Comparison of ENCODE assay signal across 8 mouse cellular contexts in genomic region chr10:62601833-62602176, GRCm38 (mm10). TPM values are rescaled to one million over a fixed set of nuclear protein-coding genes. Genes with fewer than 3 reads are reported as not detected.
A peak's percentile ranks its signal among the peaks of the same experiment; 100 is the strongest.
DNase-seq lines count a peak whose midpoint lies in the region; ATAC-seq and TF ChIP-seq lines count a peak whose summit lies in the region.

No protein-coding gene starts in this region.

- WGBS in embryonic facial prominence, embryonic 14.5 days = 1% methylated on average over 23 of the region's 23 CpGs
- under 1% methylated on average over 23 of the region's 23 CpGs for WGBS in intestine, postnatal 0 days
- WGBS in neural tube, embryonic 13.5 days = under 1% methylated on average over 23 of the region's 23 CpGs

- DNase-seq in left cerebral cortex, adult 2 months (ENCODE audit: extremely low spot score in 1 of 2, low spot score in 2 of 2) = no peak
- DNase-seq in left cerebral cortex, postnatal 25 days (ENCODE audit: low spot score in 2 of 2) = no peak
- DNase-seq in embryonic facial prominence, embryonic 14.5 days (ENCODE audit: low spot score) = peak; percentile 9
- no peak for DNase-seq in T-cell, adult 2 months (ENCODE audit: low spot score)
- DNase-seq in gastrocnemius, adult 18-20 months (ENCODE audit: low spot score) = no peak
- no peak for DNase-seq in left cerebral cortex, postnatal 14 days (ENCODE audit: low spot score in 2 of 2)

- no peak for TF ChIP-seq CTCF in left cerebral cortex, adult 2 months (IDR thresholded peaks at IDR 0.05)
- no peak for TF ChIP-seq CTCF in intestine, postnatal 0 days (IDR thresholded peaks at IDR 0.05; ENCODE audit: low read depth)

- H3K9me3 ChIP-seq in embryonic facial prominence, embryonic 14.5 days (ENCODE audit: control insufficient read depth, low read length) = no peaks in the 10 kb centered on the region
- no peaks in the 10 kb centered on the region for H3K9me3 ChIP-seq in intestine, postnatal 0 days (ENCODE audit: control insufficient read depth)
- H3K9me3 ChIP-seq in neural tube, embryonic 13.5 days = no peaks in the 10 kb centered on the region

- peak overlapping the region; percentile 69 for H3K27ac ChIP-seq in left cerebral cortex, adult 2 months
- H3K27ac ChIP-seq in embryonic facial prominence, embryonic 14.5 days (replicated peaks; ENCODE audit: low read depth, low read length) = peak overlapping the region; percentile 74
- peak overlapping the region; percentile 67 for H3K27ac ChIP-seq in intestine, postnatal 0 days (ENCODE audit: low read depth, low read length)
- peak overlapping the region; percentile 77 for H3K27ac ChIP-seq in neural tube, embryonic 13.5 days (replicated peaks)

- peaks cover 4% of the 10 kb centered on the region; the same call in 1 of the 2 replicates for H3K4me1 ChIP-seq in embryonic facial prominence, embryonic 14.5 days (ENCODE audit: control insufficient read depth, insufficient read depth, low read length)
- H3K4me1 ChIP-seq in intestine, postnatal 0 days (replicated peaks; ENCODE audit: control insufficient read depth, insufficient read depth, low read length) = no peaks in the 10 kb centered on the region
- H3K4me1 ChIP-seq in neural tube, embryonic 13.5 days (replicated peaks) = peaks cover 35% of the 10 kb centered on the region

- peak; percentile 76 for ATAC-seq in embryonic facial prominence, embryonic 14.5 days (ENCODE audit: low read depth)
- ATAC-seq in intestine, postnatal 0 days = peak; percentile 74
- peak; percentile 79 for ATAC-seq in neural tube, embryonic 13.5 days (ENCODE audit: low read depth)

- peak overlapping the region; percentile 97 for H3K4me2 ChIP-seq in embryonic facial prominence, embryonic 14.5 days (ENCODE audit: low read depth, low read length)
- peak overlapping the region; percentile 92 for H3K4me2 ChIP-seq in intestine, postnatal 0 days (replicated peaks; ENCODE audit: low read depth)
- peak overlapping the region; percentile 92 for H3K4me2 ChIP-seq in neural tube, embryonic 13.5 days

- peak overlapping the region; percentile 82 for H3K9ac ChIP-seq in embryonic facial prominence, embryonic 14.5 days (ENCODE audit: low read depth, low read length)
- peak overlapping the region; percentile 62 for H3K9ac ChIP-seq in intestine, postnatal 0 days (ENCODE audit: low read depth, low read length)
- H3K9ac ChIP-seq in neural tube, embryonic 13.5 days = peak overlapping the region; percentile 76

- peaks cover 21% of the 10 kb centered on the region for H3K36me3 ChIP-seq in embryonic facial prominence, embryonic 14.5 days (ENCODE audit: control insufficient read depth, insufficient read depth, low read length)
- peaks cover 18% of the 10 kb centered on the region for H3K36me3 ChIP-seq in intestine, postnatal 0 days (ENCODE audit: control insufficient read depth, insufficient read depth)
- peaks cover 19% of the 10 kb centered on the region for H3K36me3 ChIP-seq in neural tube, embryonic 13.5 days

- intact Hi-C loops in left cerebral cortex, adult 2 months (cut with DNase I) = loop anchor here (1.0 kb wide), 1 partner anchor 49 kb away; the partner anchor contains the start of gene Ddx50
- intact Hi-C loops in left cerebral cortex, postnatal 25 days (cut with DNase I) = loop anchor here (1.0 kb wide), 1 partner anchor 24 kb away; the partner anchor contains the start of gene Kif1bp
- intact Hi-C loops in left cerebral cortex, postnatal 14 days (cut with DNase I) = no loop called here

- H3K27me3 ChIP-seq in embryonic facial prominence, embryonic 14.5 days (replicated peaks; ENCODE audit: control insufficient read depth, insufficient read depth, low read length) = no peaks in the 10 kb centered on the region
- H3K27me3 ChIP-seq in intestine, postnatal 0 days (replicated peaks; ENCODE audit: control insufficient read depth, insufficient read depth, low read length) = no peaks in the 10 kb centered on the region
- H3K27me3 ChIP-seq in neural tube, embryonic 13.5 days = no peaks in the 10 kb centered on the region

- H3K4me3 ChIP-seq in left cerebral cortex, adult 2 months = peak overlapping the region; percentile 80
- peak overlapping the region; percentile 96 for H3K4me3 ChIP-seq in embryonic facial prominence, embryonic 14.5 days (ENCODE audit: low read depth, low read length)
- peak overlapping the region; percentile 82 for H3K4me3 ChIP-seq in intestine, postnatal 0 days (ENCODE audit: low read depth, low read length)
- H3K4me3 ChIP-seq in neural tube, embryonic 13.5 days = peak overlapping the region; percentile 98

RNA-seq across cellular contexts. Expression of gene Ddx21, which starts 0.3 kb away (rescaled TPM):
- 10 to 100 TPM; 21.1 to 21.8 TPM for total RNA-seq in left cerebral cortex, adult 2 months (2021)
- total RNA-seq in left cerebral cortex, postnatal 25 days (2021) = 10 to 100 TPM; 21.7 to 22.2 TPM
- 25.8 and 27.2 TPM in 2 replicates for polyA plus RNA-seq in embryonic facial prominence, embryonic 14.5 days (2014; fragmentation: Nextera tagmentation; extraction: Ambion mirVana)
- 9.6 and 11.1 TPM in 2 replicates for polyA plus RNA-seq in intestine, postnatal 0 days (2015; fragmentation: Nextera tagmentation; extraction: Ambion mirVana)
- 14.9 and 17.1 TPM in 2 replicates for polyA plus RNA-seq in neural tube, embryonic 13.5 days (2015; fragmentation: Nextera tagmentation; extraction: Ambion mirVana)
- 10 to 100 TPM; 30.0 to 33.8 TPM for total RNA-seq in gastrocnemius, adult 18-20 months (2021)
- 10 to 100 TPM; 23.6 to 24.0 TPM for total RNA-seq in left cerebral cortex, postnatal 14 days (2021)

RNA-seq across cellular contexts. Expression of gene Kif1bp, which starts 23.5 kb away (rescaled TPM):
- total RNA-seq in left cerebral cortex, adult 2 months (2021) = 100 to 1,000 TPM; 180 to 185 TPM
- 100 to 1,000 TPM; 169 to 181 TPM for total RNA-seq in left cerebral cortex, postnatal 25 days (2021)
- polyA plus RNA-seq in embryonic facial prominence, embryonic 14.5 days (2014; fragmentation: Nextera tagmentation; extraction: Ambion mirVana) = 43.1 and 45.4 TPM in 2 replicates
- polyA plus RNA-seq in intestine, postnatal 0 days (2015; fragmentation: Nextera tagmentation; extraction: Ambion mirVana) = 21.7 and 23.2 TPM in 2 replicates
- 73.1 and 77.1 TPM in 2 replicates for polyA plus RNA-seq in neural tube, embryonic 13.5 days (2015; fragmentation: Nextera tagmentation; extraction: Ambion mirVana)
- total RNA-seq in gastrocnemius, adult 18-20 months (2021) = 10 to 100 TPM; 29.0 to 30.4 TPM
- total RNA-seq in left cerebral cortex, postnatal 14 days (2021) = 100 to 1,000 TPM; 167 to 172 TPM

RNA-seq across cellular contexts. Expression of gene Ddx50, which starts 49.2 kb away (rescaled TPM):
- total RNA-seq in left cerebral cortex, adult 2 months (2021) = 10 to 100 TPM; 86.3 to 91.1 TPM
- total RNA-seq in left cerebral cortex, postnatal 25 days (2021) = 10 to 100 TPM; 85.1 to 95.6 TPM
- 149 and 153 TPM in 2 replicates for polyA plus RNA-seq in embryonic facial prominence, embryonic 14.5 days (2014; fragmentation: Nextera tagmentation; extraction: Ambion mirVana)
- polyA plus RNA-seq in intestine, postnatal 0 days (2015; fragmentation: Nextera tagmentation; extraction: Ambion mirVana) = 69.6 and 74.4 TPM in 2 replicates
- 88.3 and 96.9 TPM in 2 replicates for polyA plus RNA-seq in neural tube, embryonic 13.5 days (2015; fragmentation: Nextera tagmentation; extraction: Ambion mirVana)
- 10 to 100 TPM; 42.0 to 49.6 TPM for total RNA-seq in gastrocnemius, adult 18-20 months (2021)
- total RNA-seq in left cerebral cortex, postnatal 14 days (2021) = 10 to 100 TPM; 83.6 to 83.7 TPM

Comparison
In these comparisons a context has a peak if more than half of its experiments do, and no peak if none do; other contexts are left out.
1. RNA of gene Kif1bp, which starts 23.5 kb away (total RNA-seq): 180 to 185 TPM in left cerebral cortex, adult 2 months, 169 to 181 TPM in left cerebral cortex, postnatal 25 days and 167 to 172 TPM in left cerebral cortex, postnatal 14 days; 29.0 to 30.4 TPM in gastrocnemius, adult 18-20 months; every median in the first group is over 4 times any median in the second.
2. Peak in every context shown above with its lines, with median percentiles within 50 percentile points of each other: H3K27ac ChIP-seq, H3K4me3 ChIP-seq, ATAC-seq, H3K4me2 ChIP-seq and H3K9ac ChIP-seq.